Mouse (Mus musculus) heart, postnatal 0 days (tissue): ENCODE data around the gene Retreg1. TPM values are rescaled to one million over a fixed set of nuclear protein-coding genes. Genes with fewer than 3 reads are reported as not detected.

Experiments used
- ATAC-seq: fragments of 200-750 bp; cut with Nextera tagmentation; 2 replicates; pipeline ENCODE4 v1.8.0; 2017; ENCODE audit warnings: low read depth, moderate number of reproducible peaks, moderate library complexity; ENCODE audit not compliant: insufficient read depth
- DNase-seq: peaks from one replicate; pipeline ENCODE4 v3.0.0-alpha.2; 2016; ENCODE audit warnings: low spot score
- H3K27ac ChIP-seq: fragments of 300-500 bp; sonication (generic); 2 replicates; pipeline ENCODE4 v1.5.1; 2014; ENCODE audit warnings: low read depth, mild to moderate bottlenecking
- H3K27me3 ChIP-seq: fragments of 300-500 bp; sonication (generic); 2 replicates; pipeline ENCODE4 v1.6.1; 2014; ENCODE audit warnings: low read length, mixed read lengths; ENCODE audit not compliant: control insufficient read depth, insufficient read depth
- H3K36me3 ChIP-seq: fragments of 300-500 bp; sonication (generic); replicated peaks from 2 replicates; pipeline ENCODE4 v1.6.1; 2014; ENCODE audit warnings: low read length, mixed read lengths; ENCODE audit not compliant: control insufficient read depth, insufficient read depth
- H3K4me1 ChIP-seq: fragments of 300-500 bp; sonication (generic); 2 replicates; pipeline ENCODE4 v1.6.1; 2014; ENCODE audit warnings: antibody characterized with exemption; ENCODE audit not compliant: control insufficient read depth, insufficient read depth
- H3K4me2 ChIP-seq: fragments of 300-500 bp; sonication (generic); 2 replicates; pipeline ENCODE4 v1.6.1; 2014; ENCODE audit warnings: low read depth, mild to moderate bottlenecking, low read length, moderate library complexity
- H3K4me3 ChIP-seq: fragments of 300-500 bp; sonication (generic); 2 replicates; pipeline ENCODE4 v1.5.1; 2014; ENCODE audit warnings: low read depth, low read length
- H3K9ac ChIP-seq: fragments of 300-500 bp; sonication (generic); replicated peaks from 2 replicates; pipeline ENCODE4 v1.6.1; 2014; ENCODE audit warnings: low read depth, low read length, mixed read lengths
- H3K9me3 ChIP-seq: fragments of 300-500 bp; sonication (generic); replicated peaks from 2 replicates; pipeline ENCODE4 v1.6.1; 2016; ENCODE audit warnings: low read length; ENCODE audit not compliant: control insufficient read depth
- CTCF ChIP-seq: IDR thresholded peaks from 2 replicates; pipeline ENCODE4 v1.5.1; 2016; ENCODE audit warnings: antibody characterized with exemption, control low read depth, low read depth
- EP300 ChIP-seq: IDR thresholded peaks from 2 replicates; pipeline ENCODE4 v1.6.1; 2016; ENCODE audit warnings: antibody characterized with exemption, low read depth
- WGBS: fragments of 180-500 bp; shearing (Covaris S2); extraction: QIAGEN DNeasy Blood & Tissue Kit; methylation state at CpG from one replicate; pipeline ENCODE4 v1.1.7; 2014; 5-methylcytosine and 5-hydroxymethylcytosine counted together
- microRNA-seq: library from miRNA; unstranded; fragments of <30 nt; microRNA quantifications from one replicate; pipeline ENCODE4, GENCODE M21; 2016
- polyA plus RNA-seq: library from polyadenylated mRNA; unstranded; fragments of >200 nt; fragmentation: Nextera tagmentation; extraction: Ambion mirVana; gene quantifications from 2 replicates; pipeline ENCODE4 v1.2.1, GENCODE M21; 2015
- total RNA-seq: library from RNA; depleted of rRNA; stranded (reverse); fragments of >200 nt; gene quantifications from 2 replicates; pipeline ENCODE4 v1.2.3, GENCODE M21; 2014; ENCODE audit warnings: low replicate concordance; rRNA removed

Retreg1 gene
- total and polyA plus RNA-seq, 2 experiments from 2014 or later: 141 to 157 TPM

DNA sequence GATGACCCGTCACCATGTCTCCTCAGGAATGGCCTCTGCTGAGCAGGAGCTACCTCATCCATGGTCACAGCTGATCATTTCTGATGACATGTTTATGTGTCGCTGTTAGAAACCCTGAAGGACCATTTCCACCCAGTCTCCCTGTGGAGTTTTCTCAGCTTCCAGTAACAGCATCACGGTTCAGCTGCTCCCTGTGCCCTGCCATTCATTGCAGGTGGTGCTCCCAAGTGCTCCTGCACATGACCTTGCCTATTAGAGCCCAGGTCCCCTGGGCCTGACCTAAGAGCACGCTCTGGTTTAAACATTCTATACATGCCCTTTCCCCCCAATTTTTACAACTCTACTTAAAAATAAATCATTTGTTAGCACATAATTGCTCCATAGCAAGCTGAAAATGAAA is 169.9 kb downstream of the Retreg1 start:
- Histone ChIP-seq H3K4me1 (no peaks in the 10 kb centered on the region), H3K36me3 (no peaks in the 10 kb centered on the region), H3K9me3 (no peaks in the 10 kb centered on the region), H3K27me3 (no peaks in the 10 kb centered on the region), H3K9ac (no peak overlapping the region), H3K27ac (no peak overlapping the region), H3K4me2 (no peak overlapping the region), H3K4me3 (no peak overlapping the region)
- DNase-seq (no peak), ATAC-seq (no peak)
- TF ChIP-seq CTCF (no peak), EP300 (no peak)
- WGBS: 73% methylated on average over 4 of the region's 4 CpGs

DNA sequence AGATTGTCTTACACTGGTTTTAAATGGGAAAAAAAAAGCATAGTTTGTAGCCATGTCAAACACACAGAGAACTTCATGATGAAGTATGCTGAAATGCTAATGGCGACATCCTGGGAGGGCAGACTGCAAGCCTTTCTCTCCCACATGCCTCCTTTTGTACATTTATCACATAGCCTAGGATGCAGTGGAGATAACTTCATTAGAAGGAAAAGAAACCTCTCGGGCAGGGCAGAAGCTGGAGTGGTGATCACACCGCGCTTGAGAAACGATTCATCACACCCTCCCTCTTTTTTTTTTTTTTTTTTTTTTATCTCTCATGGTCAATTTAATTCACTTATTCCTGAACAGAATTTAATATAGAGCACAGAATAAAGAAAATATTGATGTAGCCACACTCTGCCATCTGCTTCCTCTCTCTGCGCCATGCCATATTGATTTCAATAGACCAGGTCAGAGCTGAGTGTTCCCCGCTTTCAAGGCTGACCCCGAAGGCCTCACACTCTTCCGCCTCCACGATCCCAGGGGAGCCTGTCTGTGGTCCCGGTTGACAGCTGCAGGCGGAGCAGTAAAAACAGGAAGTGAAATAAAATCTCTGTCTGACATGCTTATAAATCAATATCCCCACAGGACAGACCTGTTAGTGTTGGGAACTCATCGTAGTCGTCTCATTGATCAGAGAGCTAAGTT is 173.1 kb downstream of the Retreg1 start:
- no peaks in the 10 kb centered on the region for H3K4me1 ChIP-seq
- DNase-seq (no peak), ATAC-seq (no peak)
- WGBS: 52% methylated on average over 14 of the region's 14 CpGs
- H3K9ac ChIP-seq: no peak overlapping the region
- no peak overlapping the region for H3K4me2 ChIP-seq
- no peaks in the 10 kb centered on the region for H3K36me3 ChIP-seq
- H3K27me3 ChIP-seq: no peaks in the 10 kb centered on the region
- H3K9me3 ChIP-seq: no peaks in the 10 kb centered on the region
- no peak for TF ChIP-seq EP300
- TF ChIP-seq CTCF: no peak
- no peak overlapping the region for H3K4me3 ChIP-seq
- H3K27ac ChIP-seq: no peak overlapping the region

DNA sequence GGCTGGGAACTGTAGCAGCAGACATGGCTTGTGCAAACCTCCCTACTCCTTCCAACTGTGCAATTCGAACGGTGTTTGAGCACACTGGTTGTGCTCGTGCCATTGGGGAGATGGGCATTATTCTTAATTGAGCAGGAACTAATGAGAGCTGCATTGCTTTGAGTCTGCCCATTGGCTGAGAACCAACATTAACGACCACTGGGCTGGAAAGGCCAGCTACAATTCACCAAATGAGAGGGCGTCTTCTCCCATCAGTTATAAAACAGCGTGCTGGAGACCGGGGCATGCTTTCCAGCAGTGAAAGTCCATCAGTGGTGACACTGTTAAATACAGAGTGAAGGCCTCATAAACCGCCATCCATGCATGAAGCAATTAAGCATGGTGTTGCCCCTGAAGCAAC is 178.7 kb downstream of the Retreg1 start:
- 81% methylated on average over 8 of the region's 8 CpGs for WGBS
- TF ChIP-seq CTCF (no peak), EP300 (no peak)
- no peak overlapping the region for H3K9ac ChIP-seq
- H3K4me1 ChIP-seq: no peaks in the 10 kb centered on the region
- no peaks in the 10 kb centered on the region for H3K36me3 ChIP-seq
- no peaks in the 10 kb centered on the region for H3K27me3 ChIP-seq
- DNase-seq: no peak
- H3K9me3 ChIP-seq: no peaks in the 10 kb centered on the region
- H3K4me2 ChIP-seq: no peak overlapping the region
- ATAC-seq: no peak
- H3K27ac ChIP-seq: no peak overlapping the region
- H3K4me3 ChIP-seq: no peak overlapping the region

DNA sequence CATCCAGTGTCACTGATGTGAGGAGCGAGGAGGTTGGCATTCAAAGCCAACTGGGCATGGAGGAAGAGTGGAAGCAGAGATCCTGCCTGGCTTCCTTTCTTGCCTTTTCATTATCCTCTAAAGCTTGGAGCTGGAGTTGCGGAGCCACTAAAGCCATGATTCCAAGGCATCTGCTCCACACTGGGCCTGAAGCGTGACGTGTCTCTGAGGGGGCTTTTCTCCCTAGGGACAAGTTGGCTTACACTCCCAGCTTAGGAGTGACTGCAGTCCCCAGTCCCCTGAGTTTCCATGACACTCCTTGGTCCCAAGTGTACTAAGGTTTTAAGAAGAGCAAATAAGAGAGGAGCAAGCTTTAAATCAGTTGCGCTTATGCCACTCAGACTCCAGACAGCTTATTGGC is 179.7 kb downstream of the Retreg1 start:
- Histone ChIP-seq H3K4me1 (no peaks in the 10 kb centered on the region), H3K4me2 (no peak overlapping the region), H3K9ac (no peak overlapping the region), H3K36me3 (no peaks in the 10 kb centered on the region), H3K9me3 (no peaks in the 10 kb centered on the region), H3K4me3 (no peak overlapping the region), H3K27me3 (no peaks in the 10 kb centered on the region), H3K27ac (no peak overlapping the region)
- 82% methylated on average over 5 of the region's 5 CpGs for WGBS
- ATAC-seq: no peak
- TF ChIP-seq CTCF: no peak
- TF ChIP-seq EP300: no peak
- DNase-seq: no peak

Small RNA genes within 50 kb of the gene (microRNA-seq; reads per million reads assigned to microRNA genes)
- 0.71 reads per million for gene Mir7212

Other genes with a start within 250 kb of the Retreg1 start
- gene Myo10, start 220.7 kb upstream of the Retreg1 start, total RNA-seq: 6.2 and 15.4 TPM in 2 replicates
- 6.9 and 7.6 TPM in 2 replicates for gene Myo10, start 220.7 kb upstream of the Retreg1 start, polyA plus RNA-seq
- gene Zfp622, start 141.2 kb downstream of the Retreg1 start, total RNA-seq: 9.2 and 16.9 TPM in 2 replicates
- gene Zfp622, start 141.2 kb downstream of the Retreg1 start, polyA plus RNA-seq: 10.1 and 11.0 TPM in 2 replicates